Mouse (Mus musculus) testis, adult 2 months (tissue): ENCODE results near the gene Cyp24a1.

ENCODE experiments used
- CTCF ChIP-seq: fragments of 200-500 bp; IDR thresholded peaks from 2 replicates; pipeline ENCODE4 v1.5.1; 2012; ENCODE audit warnings: low read depth, mild to moderate bottlenecking, inconsistent platforms, low read length, moderate library complexity; ENCODE audit not compliant: control insufficient read depth, insufficient read depth, insufficient replicate concordance
- POLR2A ChIP-seq: fragments of 200-500 bp; IDR thresholded peaks from 2 replicates; pipeline ENCODE4 v1.6.1; 2012; ENCODE audit warnings: low read depth, mild to moderate bottlenecking, inconsistent platforms, low read length, moderate library complexity; ENCODE audit not compliant: control insufficient read depth

DNA sequence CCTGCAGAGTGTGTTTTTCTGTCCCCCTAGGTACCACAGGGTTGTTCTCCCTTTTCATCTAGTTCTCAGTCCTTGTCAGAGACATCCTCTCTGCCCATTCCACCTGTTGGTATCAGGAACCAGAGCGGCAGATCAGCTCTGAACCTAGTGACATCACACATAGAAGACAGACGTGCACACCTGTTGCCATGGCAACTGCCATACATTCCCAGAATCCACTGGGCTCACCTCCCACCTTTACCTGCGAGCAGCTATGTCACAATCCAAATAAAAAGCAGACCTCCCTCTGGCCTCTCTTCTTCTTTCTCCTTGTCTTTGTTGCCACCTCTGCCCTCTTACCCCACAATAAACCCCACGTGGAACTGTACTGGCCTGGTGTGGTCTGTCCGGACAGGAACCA, 26.4 kb downstream of the Cyp24a1 start:
- TF ChIP-seq POLR2A: peak; percentile 26; the same call in 1 of the 2 replicates
- no peak for TF ChIP-seq CTCF
